Mouse (Mus musculus) C2C12 (cell line): Measurements from ENCODE around the gene Kcnt2. TPM values are rescaled to one million over a fixed set of nuclear protein-coding genes. Genes with fewer than 3 reads are reported as not detected.

Source experiments
- H3K27me3 ChIP-seq: one replicate; pipeline ENCODE4 v1.6.1; 2011; ENCODE audit not compliant: control insufficient read depth, insufficient read depth, insufficient read length
- H3K36me3 ChIP-seq: one replicate; pipeline ENCODE4 v1.6.1; 2011; ENCODE audit not compliant: control insufficient read depth, insufficient read depth
- H3K4me3 ChIP-seq: one replicate; pipeline ENCODE4 v1.5.1; 2011; ENCODE audit warnings: mild to moderate bottlenecking, control low read depth; ENCODE audit not compliant: poor library complexity, insufficient read depth, severe bottlenecking
- H3K79me2 ChIP-seq: one replicate; pipeline ENCODE4 v1.6.1; 2011; ENCODE audit not compliant: control insufficient read depth, insufficient read depth
- H3K79me3 ChIP-seq: one replicate; pipeline ENCODE4 v1.6.1; 2011; ENCODE audit warnings: low read depth, control low read depth
- H3ac ChIP-seq: one replicate; pipeline ENCODE3; 2011; ENCODE audit warnings: low read depth; ENCODE audit not compliant: control insufficient read depth, insufficient read length
- CEBPB ChIP-seq: IDR thresholded peaks from one replicate; pipeline ENCODE4 v1.6.1; 2011; ENCODE audit warnings: low read depth, mild to moderate bottlenecking, control low read depth, moderate library complexity
- CTCF ChIP-seq: IDR thresholded peaks from one replicate; pipeline ENCODE4 v1.5.1; 2011; ENCODE audit not compliant: control insufficient read depth, insufficient read depth, insufficient read length
- FOSL1 ChIP-seq: IDR thresholded peaks from one replicate; pipeline ENCODE4 v1.8.0; 2011; ENCODE audit warnings: mild to moderate bottlenecking, low read length; ENCODE audit not compliant: poor library complexity, insufficient read depth, severe bottlenecking
- MAX ChIP-seq: IDR thresholded peaks from one replicate; pipeline ENCODE4 v1.6.1; 2011; ENCODE audit warnings: mild to moderate bottlenecking, control low read depth
- MYOD1 ChIP-seq: IDR thresholded peaks from one replicate; pipeline ENCODE4 v1.6.1; 2011; ENCODE audit warnings: low read depth; ENCODE audit not compliant: control insufficient read depth, insufficient read length
- MYOG ChIP-seq: IDR thresholded peaks from one replicate; pipeline ENCODE4 v1.6.1; 2011; ENCODE audit not compliant: control insufficient read depth, insufficient read length; ENCODE audit errors: extremely low read depth
- USF1 ChIP-seq: IDR thresholded peaks from one replicate; pipeline ENCODE4 v1.6.1; 2011; ENCODE audit warnings: low read depth, mild to moderate bottlenecking, control low read depth, moderate library complexity
- polyA plus RNA-seq: library from polyadenylated mRNA; unstranded; fragments of >200 nt; fragmentation: generic; extraction: Trizol; gene quantifications from one replicate; pipeline ENCODE4 v1.2.1, GENCODE M21; 2012; ENCODE audit warnings: missing spikeins

Gene Kcnt2
- polyA plus RNA-seq, 1 experiment, result 0.01 TPM

GRCm38 (mm10) chr1:140266047-140266446, 20.1 kb downstream of the Kcnt2 start:
- Histone ChIP-seq H3K79me3 (no peaks in the 10 kb centered on the region), H3K79me2 (no peaks in the 10 kb centered on the region), H3K27me3 (no peaks in the 10 kb centered on the region), H3K36me3 (no peaks in the 10 kb centered on the region), H3K4me3 (no peak overlapping the region), H3ac (no peak overlapping the region)
- no peak for TF ChIP-seq MAX
- TF ChIP-seq MYOD1, result no peak
- no peak for TF ChIP-seq CTCF
- TF ChIP-seq CEBPB, result no peak
- TF ChIP-seq MYOG, result no peak

- H3ac ChIP-seq, result no peak overlapping the region
- H3K79me3 ChIP-seq, result no peaks in the 10 kb centered on the region
- no peaks in the 10 kb centered on the region for H3K79me2 ChIP-seq
- H3K36me3 ChIP-seq, result no peaks in the 10 kb centered on the region
- TF ChIP-seq FOSL1 (no peak), CTCF (no peak), MAX (no peak), MYOG (no peak), CEBPB (no peak), MYOD1 (no peak), USF1 (no peak)
- no peaks in the 10 kb centered on the region for H3K27me3 ChIP-seq
- H3K4me3 ChIP-seq, result no peak overlapping the region
Observed at GRCm38 (mm10) chr1:140266643-140267286, 20.8 kb downstream of the Kcnt2 start.

DNA sequence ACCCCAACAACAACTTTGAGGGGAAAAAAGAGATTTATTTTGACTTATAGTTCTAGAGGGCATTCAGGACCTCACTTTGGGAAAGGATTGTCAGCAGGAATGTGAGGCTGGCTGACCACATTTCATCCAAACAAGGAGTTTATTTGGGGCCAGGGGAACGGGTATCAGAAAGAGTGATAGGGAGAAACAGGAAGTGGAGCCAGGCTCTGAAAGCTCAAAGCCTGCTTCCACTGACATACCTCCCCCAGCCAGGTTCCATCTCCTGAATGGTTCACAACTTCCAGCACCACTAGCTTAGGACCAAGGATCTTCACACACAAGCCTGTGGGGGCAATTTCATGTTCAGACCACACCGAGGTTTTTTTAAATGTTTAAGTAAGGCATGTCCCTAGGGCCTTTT, 21.3 kb downstream of the Kcnt2 start:
- no peaks in the 10 kb centered on the region for H3K79me3 ChIP-seq
- no peaks in the 10 kb centered on the region for H3K79me2 ChIP-seq
- no peak overlapping the region for H3ac ChIP-seq
- TF ChIP-seq FOSL1 (no peak), CEBPB (no peak), USF1 (no peak), CTCF (no peak)
- H3K36me3 ChIP-seq, result no peaks in the 10 kb centered on the region
- H3K4me3 ChIP-seq, result no peak overlapping the region
- no peaks in the 10 kb centered on the region for H3K27me3 ChIP-seq

GRCm38 (mm10) chr1:140273624-140274023, 27.7 kb downstream of the Kcnt2 start:
- TF ChIP-seq MYOD1 (no peak), CTCF (no peak), MYOG (no peak)
- no peaks in the 10 kb centered on the region for H3K79me3 ChIP-seq

DNA sequence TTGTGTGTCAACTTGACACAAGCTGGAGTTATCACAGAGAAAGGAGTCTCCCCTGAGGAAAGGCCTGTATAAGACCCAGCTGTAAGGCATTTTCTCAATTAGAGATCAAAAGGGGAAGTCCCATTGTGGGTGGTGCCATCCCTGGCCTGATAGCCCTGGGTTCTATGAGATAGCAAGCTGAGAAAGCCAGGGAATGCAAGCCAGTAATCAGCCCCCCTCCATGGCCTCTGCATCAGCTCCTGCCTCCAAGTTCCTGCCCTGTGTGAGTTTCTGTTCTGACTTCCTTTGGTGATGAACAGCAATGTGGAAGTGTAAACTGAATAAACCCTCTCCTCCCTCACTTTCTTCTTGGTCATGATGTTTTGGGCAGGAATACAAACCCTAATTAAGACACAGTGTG, 29.9 kb downstream of the Kcnt2 start:
- Histone ChIP-seq H3K36me3 (no peaks in the 10 kb centered on the region), H3K79me3 (no peaks in the 10 kb centered on the region)
- TF ChIP-seq FOSL1, result no peak
- TF ChIP-seq USF1, result no peak
- TF ChIP-seq MYOD1, result no peak
- no peak for TF ChIP-seq MYOG
- no peak for TF ChIP-seq MAX
- TF ChIP-seq CEBPB, result no peak
- no peak for TF ChIP-seq CTCF

More at GRCm38 (mm10) chr1:140273624-140274023, 27.7 kb downstream of the Kcnt2 start:
- Histone ChIP-seq H3K36me3 (no peaks in the 10 kb centered on the region), H3K27me3 (no peaks in the 10 kb centered on the region), H3ac (no peak overlapping the region), H3K79me2 (no peaks in the 10 kb centered on the region), H3K4me3 (no peak overlapping the region)

DNA sequence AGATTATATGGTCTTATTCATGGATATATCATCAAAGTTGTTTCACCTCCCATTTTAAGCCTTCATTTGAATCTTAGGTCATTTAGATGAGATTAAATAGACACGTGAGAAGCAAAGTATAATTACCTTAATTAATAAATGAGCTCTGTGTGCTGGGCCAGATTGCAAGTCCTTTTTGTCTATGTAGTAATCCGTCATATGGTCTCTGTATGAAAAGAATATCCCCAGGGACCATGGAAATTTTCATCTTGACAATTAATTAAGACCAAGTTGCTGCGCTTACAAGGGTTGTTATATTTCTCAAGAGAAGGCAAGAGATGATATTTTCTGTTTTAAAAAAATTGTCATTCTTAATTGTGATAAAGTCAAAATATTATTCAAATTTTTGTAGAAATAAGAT, 47.2 kb downstream of the Kcnt2 start:
- no peak for TF ChIP-seq MYOG
- no peaks in the 10 kb centered on the region for H3K27me3 ChIP-seq
- H3K36me3 ChIP-seq, result no peaks in the 10 kb centered on the region
- H3K4me3 ChIP-seq, result no peak overlapping the region
- H3K79me3 ChIP-seq, result no peaks in the 10 kb centered on the region
- no peak overlapping the region for H3ac ChIP-seq
- no peaks in the 10 kb centered on the region for H3K79me2 ChIP-seq

More for the DNA sequence above, 29.9 kb downstream of the Kcnt2 start:
- H3K27me3 ChIP-seq, result no peaks in the 10 kb centered on the region
- no peaks in the 10 kb centered on the region for H3K79me2 ChIP-seq
- H3K4me3 ChIP-seq, result no peak overlapping the region
- no peak overlapping the region for H3ac ChIP-seq
